Mouse (Mus musculus): ENCODE measurements around the gene Ddr1.
A peak's percentile ranks its signal among the peaks of the same experiment; 100 is the strongest.

Gene Ddr1

DNA sequence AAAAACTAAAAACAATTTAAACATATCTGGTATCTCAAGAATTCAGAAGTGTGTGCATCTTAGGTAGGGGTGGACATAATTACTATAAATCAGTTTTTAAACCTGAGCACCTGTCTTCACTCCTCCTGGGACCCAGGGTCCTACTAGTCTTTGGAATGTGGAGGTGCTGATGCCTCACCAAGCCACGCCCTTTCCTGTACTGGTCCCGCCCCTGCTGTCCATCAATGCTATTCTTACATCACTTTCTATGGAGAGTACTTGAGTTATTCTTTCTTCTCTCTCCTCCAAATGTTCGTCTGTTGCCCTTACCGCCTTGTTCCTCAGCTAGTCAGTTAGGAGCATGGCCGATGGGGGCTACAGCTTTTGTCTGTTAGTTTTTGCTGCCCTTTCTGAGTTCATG lies 68.1 kb downstream of the Ddr1 start:
- DNase-seq (ENCODE audit: low read depth, low spot score): peak; percentile 76

- DNase-seq (ENCODE audit: low read depth, low spot score): peak; percentile 86
Observed at GRCm38 (mm10) chr17:35635699-35636111, 68.7 kb downstream of the Ddr1 start.

GRCm38 (mm10) chr17:35635202-35635601 lies 69.2 kb downstream of the Ddr1 start:
- DNase-seq (ENCODE audit: low read depth, low spot score): peak; percentile 62

DNA sequence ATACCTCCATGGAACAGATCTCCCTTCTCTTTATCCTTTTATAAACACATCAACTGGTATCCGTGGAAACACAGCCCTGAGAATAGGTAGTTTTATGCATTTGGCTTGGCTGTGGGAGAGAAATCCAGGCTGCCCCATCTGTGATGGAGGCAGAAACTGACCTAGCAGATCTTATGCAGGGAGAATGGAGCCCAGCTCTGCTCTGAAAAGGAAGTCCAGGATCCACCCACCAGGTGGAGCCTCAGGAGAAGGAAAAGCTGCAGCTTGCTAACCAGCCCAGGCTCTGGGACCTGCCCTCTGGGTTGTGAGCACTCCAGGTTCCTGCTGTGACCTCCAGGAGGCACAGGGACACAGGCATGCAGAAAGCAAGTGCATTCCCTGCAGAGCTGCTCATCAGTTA lies 70.4 kb downstream of the Ddr1 start:
- peak; percentile 78 for DNase-seq (ENCODE audit: low read depth, low spot score)

Measured in ZHBTc4 (cell line).